Mouse (Mus musculus): ENCODE measurements around the gene Arhgap33.

The Arhgap33 gene

DNA sequence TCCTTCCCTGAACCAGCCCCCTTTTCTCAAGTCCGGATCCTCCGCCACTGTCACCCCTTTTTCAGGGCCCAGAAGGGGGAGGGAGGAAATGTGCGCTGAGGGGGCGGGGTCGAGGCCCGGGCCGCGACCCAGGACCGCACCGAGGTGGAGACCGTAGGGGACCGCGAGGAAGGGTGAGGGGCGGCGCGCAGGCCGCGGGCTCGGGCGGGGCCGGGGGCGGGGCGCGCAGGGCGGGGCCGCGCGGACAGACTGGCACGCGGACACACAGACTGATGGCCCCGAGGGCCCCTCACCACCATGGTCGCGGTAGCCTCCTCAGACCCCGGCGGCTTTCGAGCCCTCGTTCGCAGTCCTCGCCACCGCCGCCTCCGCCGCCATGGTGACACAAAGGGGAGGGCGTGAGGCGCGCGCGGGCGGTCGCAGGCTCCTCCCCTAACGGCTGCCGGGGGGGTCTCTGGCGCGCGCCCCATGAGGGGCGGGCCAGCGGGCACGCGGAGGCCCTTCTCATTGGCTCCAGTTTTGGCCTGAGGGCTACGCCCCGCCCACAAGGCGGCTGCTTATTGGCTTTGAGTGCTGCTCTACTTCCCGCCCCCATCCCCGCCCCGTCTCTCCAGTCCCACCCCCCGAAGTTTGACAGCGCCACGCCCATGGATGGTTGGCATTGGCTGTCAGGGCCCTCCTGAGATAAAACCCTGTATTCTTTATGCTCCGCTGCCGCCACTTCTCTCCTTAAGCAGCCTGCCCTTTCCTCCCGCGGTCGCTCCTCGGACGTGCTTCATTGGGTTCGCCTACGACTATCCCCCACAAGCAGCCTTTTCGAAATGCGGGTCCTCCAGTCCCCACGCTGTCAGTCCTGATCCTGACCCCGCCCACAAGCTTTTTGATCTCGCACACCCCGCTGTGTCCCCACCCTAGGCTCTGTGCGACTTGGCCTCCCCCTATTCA lies at the start of gene Arhgap33:
Gene Arhgap33, minus strand, starts transcription at position 428 of the 945 bp plus-strand sequence.
- DNase-seq (ENCODE audit: low spot score): peak; percentile 95

DNA sequence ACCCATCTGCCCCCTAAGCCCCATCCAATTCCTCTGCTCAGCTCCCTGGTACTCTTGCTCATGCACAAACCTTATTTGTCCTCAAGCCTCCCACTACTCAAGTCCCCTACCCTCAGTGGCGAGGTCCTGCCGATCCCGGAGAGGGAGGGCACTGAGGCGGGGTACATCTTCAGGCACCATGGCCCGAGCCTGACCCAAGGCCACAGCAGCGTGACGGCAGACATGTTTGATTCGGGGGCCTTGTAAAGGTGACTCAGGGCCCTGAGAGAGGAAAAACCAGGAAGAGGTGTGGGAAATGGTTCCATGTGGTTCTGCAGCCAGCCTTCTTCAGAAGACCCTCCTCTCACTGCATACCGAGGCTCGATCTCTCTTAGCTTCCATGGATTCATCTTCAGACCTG lies 49.5 kb upstream of the Arhgap33 start:
- DNase-seq (ENCODE audit: low spot score): no peak

DNA sequence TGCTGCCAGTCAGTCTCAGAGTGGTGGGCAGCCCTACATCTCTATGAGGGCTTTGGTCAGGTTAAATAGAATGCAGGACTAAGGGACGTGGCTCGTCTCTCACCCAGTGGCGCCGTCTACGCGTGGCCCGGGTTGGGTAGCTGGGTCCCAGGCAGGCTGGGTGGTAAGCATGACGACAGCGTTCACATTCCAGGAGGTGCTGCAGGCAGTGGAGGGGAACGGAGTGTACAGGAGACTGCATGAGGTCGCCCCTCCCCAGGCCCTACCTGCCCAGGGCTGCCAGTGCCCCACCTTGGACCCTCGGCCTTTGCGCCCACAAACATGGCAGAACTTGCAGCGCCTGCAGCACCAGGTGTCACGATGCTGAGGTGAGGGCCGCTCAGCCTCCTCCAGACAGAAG lies 46.7 kb upstream of the Arhgap33 start:
- DNase-seq (ENCODE audit: low spot score): no peak

DNA sequence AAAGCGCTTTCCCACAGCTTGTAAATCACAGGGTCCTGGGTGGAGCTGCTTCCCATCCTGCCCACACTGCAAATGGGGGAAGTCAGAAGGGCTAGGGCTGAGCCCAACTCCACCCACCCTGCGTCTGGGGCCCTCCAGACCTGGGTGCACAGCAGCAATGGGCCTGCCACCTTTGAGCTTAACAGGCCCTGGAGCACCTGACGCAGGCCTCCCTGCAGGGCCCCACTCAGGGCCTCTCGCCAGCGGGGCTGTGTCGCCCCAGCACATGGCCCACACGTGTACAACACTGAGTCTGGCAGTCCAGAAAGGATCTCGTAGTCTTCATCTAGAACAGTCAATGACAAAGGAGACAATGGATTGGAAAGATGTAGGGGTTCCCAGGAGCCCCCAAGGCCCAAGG lies 45.1 kb upstream of the Arhgap33 start:
- no peak for DNase-seq (ENCODE audit: low spot score)

DNA sequence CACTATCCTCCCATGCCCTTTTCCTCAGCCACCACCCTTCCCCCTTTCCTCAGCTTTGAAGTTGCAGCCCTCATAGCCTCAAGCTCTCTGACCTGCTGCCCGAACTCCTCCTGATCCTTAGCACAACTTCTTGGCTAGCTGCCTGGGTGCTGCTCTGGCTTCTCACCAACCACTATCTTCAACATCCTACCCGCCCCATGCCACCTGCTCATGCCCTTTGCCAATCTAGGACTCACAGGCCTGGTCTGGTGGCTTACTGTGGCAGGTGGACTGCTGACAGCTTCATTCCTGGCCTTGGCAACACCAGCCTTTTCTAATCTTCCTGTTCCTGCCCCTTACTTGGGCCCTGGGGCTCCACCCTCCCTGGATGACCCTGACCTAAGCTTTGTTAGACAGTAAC lies 38.1 kb upstream of the Arhgap33 start:
- DNase-seq (ENCODE audit: low spot score): peak; percentile 49

DNA sequence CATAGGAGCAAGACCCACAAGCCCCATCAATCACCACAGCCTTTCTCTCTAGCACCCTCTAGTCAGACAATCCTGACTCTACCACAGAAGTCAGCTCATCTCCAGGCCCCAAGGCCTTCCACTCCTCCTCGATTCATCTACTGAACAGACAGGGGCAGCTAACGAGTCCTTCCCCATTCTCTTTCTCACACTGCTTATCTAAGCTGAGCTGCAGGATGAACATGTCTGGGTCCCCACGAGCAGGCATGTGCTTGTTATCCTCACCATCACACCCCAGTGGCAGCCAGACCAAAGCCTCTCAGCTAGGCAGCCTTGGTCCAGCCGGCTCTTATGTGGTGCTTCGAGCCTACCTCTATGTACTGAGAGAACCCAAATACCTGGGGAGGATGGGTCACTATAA lies 37.5 kb upstream of the Arhgap33 start:
- DNase-seq (ENCODE audit: low spot score): no peak

DNA sequence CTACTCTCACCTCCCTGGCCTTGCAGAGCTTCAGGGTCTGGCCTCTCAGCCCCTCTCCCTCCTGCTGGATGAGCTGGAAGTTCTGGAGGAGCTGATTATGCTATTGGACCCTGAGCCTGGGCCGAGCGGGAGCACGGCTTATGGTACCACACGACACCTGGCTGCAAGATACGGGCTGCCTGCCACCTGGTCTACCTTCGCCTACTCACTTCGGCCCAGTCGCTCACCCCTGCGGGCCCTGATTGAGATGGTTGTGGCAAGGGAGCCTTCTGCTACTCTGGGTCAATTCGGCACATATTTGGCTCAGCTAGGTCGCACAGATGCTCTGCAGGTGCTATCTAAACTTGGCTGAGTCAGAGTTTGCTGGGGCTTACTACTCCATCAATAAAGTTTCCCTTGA lies 32.7 kb upstream of the Arhgap33 start:
- DNase-seq (ENCODE audit: low spot score): no peak

DNA sequence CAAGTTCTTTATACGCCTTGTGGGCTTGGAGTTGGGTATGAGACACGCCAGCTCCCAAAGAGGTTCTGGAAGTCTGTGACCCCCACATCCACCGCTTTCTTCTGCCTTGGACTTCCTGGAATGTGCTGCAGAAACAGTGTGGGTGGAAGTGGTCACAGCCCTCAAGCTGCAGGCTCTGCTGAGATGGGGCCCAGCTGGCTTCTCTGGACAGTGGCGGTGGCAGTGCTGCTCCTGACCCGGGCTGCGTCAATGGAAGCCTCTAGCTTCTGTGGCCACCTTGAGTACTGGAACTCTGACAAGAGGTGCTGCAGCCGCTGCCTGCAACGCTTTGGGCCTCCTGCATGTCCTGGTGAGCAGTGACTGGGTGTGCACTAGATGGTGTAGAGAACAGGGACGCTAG lies 31.2 kb upstream of the Arhgap33 start:
- no peak for DNase-seq (ENCODE audit: low spot score)

DNA sequence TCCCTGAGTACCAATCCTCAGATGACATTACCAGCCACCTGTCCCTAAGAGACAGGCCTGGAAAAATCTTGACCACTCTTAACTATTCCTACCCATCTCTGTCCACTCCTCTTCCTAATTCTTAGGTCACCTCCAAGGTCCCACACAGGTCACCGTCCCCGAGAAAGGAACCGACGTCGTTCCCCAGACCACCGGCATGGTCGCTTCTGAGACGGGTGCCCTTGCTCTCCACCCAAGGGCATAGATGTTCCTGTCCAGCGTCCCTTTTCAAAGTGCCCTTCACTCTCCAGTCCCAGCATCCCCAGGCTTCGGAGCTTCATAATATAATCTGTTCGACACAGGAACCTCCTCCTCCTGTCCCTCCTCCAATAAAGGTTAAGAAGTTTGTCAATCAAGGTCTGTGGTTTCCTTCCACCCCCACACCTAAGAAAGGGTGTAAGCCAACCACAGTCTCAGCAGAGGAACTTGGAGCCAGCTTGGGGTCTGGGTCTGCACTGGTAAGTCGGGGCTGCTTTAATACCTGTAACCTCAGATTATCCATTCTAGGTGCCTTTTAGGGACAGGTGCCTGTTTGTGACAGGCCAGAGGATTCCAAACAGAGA lies 30.2 kb upstream of the Arhgap33 start, which contains the start of gene Igflr1:
Gene Igflr1, plus strand, starts transcription at position 458 of the 602 bp plus-strand sequence.
- DNase-seq (ENCODE audit: low spot score): no peak

DNA sequence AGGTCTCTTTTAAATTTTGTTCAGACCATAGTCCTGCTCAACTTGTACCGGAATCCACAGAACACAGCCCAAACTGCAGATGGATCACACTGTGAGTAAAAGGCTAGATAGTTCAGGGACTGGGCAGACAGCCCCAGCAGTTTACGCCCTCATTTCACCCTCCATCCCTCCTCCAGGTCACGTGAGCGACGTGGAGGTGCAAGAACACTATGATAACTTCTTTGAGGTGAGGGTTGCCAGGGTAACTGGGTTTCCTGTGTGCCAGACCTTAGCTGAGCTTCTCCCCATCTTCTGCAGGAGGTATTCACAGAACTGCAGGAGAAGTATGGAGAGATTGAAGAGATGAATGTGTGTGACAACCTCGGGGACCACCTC lies 29.0 kb upstream of the Arhgap33 start:
- no peak for DNase-seq (ENCODE audit: low spot score)

DNA sequence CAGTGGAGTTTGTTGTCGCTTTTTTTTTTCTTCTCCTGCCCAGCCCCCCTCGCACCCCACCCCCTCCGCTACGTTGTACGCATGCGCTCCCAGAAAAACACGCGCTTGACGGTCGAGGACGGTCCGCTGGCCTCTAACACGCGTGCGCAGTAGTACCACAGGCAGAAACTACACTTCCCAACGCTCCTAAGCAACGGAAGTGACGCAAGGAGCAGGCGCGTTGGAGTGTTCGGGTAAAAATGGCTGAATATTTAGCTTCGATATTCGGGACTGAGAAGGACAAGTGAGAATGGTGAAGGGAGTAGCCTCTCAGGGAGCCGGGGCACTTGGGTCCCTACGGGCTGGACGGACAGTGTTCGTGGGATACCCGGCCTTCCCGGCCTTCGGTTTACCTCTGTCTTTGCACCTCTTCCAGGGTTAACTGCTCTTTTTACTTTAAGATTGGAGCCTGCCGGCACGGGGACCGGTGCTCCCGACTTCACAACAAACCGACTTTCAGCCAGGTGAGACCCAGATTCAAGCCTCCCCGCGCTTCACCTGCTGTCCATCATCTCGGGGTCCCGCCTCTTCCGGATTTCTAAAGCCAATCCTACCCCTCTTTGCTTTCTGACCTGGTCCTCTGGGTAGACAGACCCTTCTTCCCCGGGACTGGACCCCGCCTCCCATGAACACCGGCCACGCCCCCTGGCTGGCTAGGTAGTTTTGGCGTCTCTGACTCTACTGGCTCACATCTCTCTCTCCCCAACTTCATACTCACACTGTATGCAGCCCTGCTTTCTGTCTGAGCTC lies 28.5 kb upstream of the Arhgap33 start, which contains the start of the genes U2af1l4, Gm49396 and Psenen:
Gene U2af1l4, plus strand, starts transcription at position 185 of the 789 bp plus-strand sequence.
Gene Gm49396, plus strand, starts transcription at position 228 of the 789 bp plus-strand sequence.
Gene Psenen, minus strand, starts transcription at position 511 of the 789 bp plus-strand sequence.
- DNase-seq (ENCODE audit: low spot score): peak; percentile 93

DNA sequence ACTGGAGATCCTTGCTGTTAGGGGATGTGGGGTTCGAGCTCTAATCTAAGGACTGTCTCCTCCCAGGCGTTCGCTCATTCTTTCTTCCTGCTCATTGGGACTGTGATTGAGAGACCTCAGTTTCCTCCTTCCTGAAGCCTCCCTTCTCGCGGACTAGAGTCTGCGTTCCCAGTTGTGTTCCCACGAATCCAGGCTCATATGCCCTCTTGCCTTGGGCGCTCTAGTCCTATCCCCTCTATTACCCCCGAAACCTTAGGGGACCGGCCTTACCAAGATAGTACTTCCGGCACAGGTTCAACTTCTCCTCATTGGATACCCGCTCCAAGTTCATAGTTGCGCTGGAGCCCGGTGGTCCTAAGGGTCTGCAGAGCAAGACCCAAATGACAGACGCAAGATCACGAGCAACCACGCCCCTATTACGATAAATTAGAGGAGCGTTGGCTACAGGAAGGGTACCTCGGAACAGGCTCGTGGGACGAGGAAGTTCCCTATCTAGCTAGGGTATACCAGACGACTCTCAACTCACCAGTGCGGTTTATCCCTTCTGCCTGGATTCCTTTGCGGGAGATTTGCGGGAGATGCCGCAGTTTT lies 27.8 kb upstream of the Arhgap33 start:
- DNase-seq (ENCODE audit: low spot score): no peak

DNA sequence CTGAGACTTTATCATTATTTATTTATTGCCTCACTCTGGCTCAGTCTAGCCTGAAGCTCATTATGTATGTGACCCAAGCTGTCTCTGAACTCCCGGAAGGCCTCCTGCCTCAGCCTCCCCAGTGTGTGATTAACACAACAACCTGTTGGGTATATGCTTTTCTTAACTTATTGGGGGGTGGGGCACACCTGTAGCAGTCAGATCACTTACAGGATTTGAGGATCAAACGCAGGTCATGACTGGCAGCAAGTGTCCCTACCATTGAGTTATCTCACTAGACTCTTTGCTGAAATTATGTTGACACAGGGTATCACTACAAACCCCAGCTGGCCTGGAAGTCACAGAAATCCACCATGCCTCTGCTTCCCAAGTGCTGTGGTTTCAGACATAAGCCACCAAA lies 25.4 kb upstream of the Arhgap33 start:
- DNase-seq (ENCODE audit: low spot score): no peak

DNA sequence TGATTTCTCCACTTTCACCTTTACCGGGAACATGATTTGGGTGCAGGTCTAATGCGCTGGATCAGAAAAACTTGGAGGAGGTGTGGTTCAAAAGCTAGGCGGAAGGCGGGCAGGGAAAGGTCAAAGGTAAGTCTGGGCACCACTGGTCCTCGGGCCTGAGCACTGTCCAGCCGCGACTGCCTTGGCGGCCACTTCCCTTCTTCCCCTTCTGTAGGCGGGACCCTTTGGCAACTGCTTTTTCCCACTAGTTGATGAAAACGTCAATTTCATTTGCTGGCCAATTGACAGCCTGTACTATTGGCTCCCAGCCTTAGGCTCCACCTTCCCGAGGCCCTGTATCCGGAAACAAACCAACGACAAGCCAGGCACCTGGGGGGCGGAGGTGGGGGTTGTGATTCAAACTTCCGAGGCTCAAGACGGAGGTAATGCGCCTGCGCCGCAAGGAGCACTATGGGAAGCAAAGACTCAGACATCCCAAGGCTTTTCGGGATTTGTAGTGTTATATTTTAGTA lies 24.6 kb upstream of the Arhgap33 start, which contains the start of gene Lin37:
Gene Lin37, minus strand, starts transcription at position 396 of the 512 bp plus-strand sequence.
- peak; percentile 93 for DNase-seq (ENCODE audit: low spot score)

DNA sequence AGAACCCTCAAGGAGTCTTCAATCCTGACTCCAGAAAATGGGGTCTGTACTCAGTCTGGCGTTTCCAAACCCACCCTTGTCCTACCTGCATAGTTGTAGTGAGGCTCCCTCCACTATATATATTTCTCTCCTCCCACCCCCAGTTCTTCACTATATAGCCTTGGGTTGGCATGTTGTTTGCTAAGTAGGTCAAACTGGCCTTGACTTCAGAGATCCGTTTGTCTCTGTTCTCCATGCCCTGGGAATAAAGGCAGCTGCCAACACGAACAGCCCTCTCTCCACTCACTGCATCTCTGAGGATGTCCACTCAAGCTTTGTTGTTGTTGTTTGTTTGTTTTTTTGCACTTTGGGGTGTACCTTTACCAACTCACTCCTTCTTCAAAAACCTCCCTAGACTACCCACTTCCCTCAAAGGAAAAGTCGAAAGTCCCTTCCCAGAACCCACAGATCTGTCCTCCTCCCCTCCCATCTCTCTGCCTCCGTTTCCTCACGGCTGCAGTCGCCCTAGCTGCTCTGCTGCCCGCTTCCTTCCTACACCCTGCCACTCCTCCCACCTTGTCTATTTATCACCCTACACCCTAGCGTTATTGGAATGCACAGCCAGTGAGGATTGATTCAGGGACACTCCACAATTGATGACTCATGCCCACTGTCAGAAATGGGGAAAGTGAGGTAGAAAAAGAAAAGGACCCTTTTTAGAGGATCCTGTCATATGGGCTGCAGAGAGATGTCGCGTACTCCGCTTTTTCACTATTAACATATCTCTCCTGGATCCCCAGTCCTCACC lies 24.0 kb upstream of the Arhgap33 start:
- DNase-seq (ENCODE audit: low spot score): no peak

DNA sequence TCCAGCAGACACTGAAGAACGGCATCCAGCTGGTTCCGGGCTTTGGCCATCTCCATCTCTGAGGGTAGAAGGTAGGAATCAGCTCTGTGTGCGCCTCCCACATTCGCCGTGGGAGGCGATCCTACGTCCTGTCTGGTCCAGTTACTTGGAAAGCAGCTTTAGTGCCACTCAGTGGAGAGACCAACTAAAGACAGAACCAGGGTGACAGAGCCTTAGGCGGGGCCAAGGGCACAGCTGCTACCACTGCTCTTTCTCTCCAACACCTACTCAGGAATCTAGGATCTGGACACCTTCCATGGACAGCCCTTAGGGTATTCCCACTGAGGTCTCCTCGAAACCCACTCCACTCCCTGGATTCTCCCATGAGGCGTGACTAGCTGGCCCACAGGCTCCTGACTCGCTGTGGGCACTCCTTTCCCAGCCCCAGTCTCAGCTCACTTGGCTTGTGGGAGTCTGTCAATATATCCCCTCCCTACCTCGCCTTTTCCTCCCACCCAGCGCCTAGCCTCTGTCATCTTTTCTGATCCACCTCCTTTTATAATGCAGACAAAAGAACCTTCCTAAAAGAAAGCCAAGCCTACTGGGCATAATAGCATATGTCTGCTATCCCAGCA lies 23.1 kb upstream of the Arhgap33 start:
- DNase-seq (ENCODE audit: low spot score): no peak

DNA sequence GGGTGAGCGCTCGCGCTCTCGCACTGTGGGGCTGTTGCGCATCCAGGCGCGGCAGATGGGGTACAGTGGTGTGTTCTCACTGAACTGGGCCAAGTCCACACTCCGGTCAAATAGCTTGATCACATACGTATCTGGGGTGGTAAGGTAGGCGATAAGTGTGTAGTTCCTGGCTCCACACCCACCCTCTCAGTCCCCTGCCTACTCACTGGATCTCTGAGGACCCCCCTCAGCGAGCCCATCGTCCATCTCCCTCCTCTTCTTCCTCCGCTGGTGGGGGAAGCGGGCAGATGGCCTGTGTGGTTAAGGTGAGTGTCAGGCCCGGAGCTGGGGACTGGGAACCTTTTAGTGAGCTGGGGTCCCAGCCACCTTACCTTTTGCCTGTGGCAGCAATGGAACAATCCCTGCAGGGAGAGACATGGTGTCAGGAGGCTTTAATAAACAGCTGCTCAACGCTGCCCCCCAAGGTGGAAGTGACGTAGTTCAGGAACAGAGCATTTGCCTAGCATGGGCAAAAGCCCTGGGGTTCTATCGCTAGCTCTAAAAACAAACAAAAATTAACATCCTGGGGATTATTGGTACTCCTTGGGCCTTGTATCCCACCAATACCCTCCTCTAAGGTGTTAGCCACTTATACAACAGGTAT lies 22.2 kb upstream of the Arhgap33 start:
- DNase-seq (ENCODE audit: low spot score): no peak

DNA sequence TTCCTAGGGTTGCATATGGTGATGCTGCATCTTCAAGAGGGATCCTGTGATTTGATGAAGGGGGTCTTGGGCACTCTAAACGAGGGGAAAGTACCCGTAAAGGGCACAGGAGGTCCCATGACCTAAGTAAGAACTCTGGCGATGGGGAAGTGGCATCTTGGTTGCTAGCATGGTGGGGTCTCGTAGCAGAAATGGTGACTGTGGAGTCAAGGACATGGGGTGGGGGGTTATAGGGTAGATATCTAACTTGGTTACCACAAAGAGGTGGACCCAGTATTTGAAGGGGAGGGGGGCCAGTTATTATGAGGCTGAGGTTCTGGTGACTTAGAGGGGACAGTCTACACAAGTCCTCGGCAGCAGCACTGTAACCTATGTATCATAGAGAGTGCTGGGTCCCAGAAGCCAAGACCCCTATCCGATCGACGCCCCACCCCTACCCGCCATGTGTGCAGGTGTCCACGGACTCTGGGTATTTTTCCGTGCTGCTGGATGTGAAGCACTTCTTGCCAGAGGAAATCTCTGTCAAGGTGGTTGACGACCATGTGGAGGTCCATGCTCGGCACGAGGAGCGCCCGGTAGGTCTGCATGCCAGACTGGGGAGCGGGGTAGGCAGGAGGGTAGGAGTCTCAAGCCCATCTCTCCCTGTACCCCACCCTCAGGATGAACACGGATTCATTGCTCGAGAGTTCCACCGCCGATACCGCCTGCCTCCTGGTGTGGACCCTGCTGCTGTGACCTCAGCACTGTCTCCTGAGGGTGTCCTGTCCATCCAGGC lies 19.1 kb upstream of the Arhgap33 start:
- no peak for DNase-seq (ENCODE audit: low spot score)

DNA sequence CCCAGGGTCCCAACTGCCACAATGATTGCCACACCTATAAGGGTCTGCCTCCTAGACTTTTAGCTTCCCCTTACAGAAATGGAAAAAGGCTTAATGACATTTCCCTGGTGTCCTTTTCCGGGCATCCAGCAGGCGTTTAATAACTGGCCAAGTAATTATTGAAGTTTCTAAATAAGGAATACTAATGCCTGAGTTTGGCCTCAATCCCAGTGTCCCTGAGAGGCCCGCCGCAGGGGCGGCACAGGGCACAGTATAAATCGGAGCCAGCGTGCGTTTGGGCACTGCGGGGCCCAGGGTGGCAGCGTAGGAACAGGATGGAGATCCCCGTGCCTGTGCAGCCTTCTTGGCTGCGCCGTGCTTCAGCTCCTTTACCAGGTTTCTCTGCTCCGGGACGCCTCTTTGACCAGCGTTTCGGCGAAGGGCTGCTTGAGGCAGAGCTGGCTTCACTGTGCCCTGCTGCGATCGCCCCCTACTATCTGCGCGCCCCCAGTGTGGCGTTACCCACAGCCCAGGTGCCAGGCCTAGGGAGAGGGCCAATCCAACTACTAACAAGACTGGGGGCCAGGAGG lies 18.2 kb upstream of the Arhgap33 start:
- DNase-seq (ENCODE audit: low spot score): peak; percentile 56

Data from ovary, postnatal 36 days (tissue).